Mouse (Mus musculus): ENCODE measurements at regions not wholly inside any gene's neighbourhood (a gene's known extent, or its start where the extent isn't known, plus 50 kb on each side); places are given as distances from the start of the nearest gene placed in this dataset.
A peak's percentile ranks its signal among the peaks of the same experiment; 100 is the strongest.

DNA sequence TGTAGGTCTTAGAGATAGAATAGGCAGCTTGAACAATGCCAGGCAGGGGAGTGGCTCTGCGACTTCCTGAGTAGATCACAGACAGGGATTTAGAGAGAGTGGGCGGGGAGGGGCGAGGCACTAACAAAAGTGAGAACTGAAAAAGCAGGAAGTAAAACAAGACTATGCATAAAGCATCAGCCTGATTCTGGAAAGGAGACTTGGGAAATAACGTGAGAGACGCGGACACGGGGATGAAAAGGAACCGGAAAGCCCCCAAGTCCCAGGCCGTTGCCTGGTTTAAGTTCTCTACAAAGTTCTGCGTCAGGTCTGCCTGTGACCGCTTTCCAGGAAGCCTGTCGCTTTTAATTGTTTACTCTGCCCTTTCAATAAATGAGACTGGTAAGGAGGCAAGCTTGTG is 86.3 kb downstream of the D16Ertd472e start:
- DNase-seq (ENCODE audit: low read depth in 1 of 2, low spot score in 2 of 2), result peak; percentile 68

DNA sequence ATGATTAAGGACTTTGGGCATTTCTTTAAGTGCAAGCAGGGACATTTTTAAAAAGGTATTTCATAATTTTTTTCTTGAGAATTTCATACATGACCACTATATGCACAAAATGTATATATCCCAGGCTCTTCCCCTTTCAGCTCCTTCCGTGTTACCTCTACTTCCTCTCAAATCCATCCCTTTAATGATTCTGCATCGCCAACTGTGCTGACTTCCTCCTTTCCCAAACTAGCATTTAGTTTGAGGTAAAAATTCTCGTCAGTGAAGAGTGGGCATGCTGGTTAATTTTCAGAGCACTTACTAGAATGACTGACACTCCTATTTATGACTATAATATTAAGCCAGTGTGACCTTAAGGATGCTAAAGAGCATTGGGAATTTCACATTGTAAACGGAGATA is 86.9 kb downstream of the D16Ertd472e start:
- DNase-seq (ENCODE audit: low read depth in 1 of 2, low spot score in 2 of 2), result no peak

DNA sequence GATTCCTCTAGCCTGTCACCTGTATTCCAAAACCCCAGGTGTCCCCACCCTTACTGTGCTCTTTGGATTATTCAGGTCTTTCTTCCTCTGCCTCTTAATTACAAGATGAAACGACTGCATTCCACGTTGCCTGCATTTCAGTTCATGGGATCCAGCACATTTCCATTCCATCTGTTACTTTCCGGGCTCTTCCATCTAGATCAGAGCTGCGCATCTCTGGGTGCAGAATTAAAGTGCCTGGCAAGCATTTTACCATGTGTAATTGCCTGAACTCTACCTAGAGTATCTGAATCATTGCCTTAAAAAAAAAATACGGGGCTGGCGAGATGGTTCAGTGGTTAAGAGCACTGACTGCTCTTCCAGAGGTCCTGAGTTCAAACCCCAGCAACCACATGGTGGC is 90.0 kb downstream of the D16Ertd472e start:
- DNase-seq (ENCODE audit: low read depth in 1 of 2, low spot score in 2 of 2), result no peak

GRCm38 (mm10) chr16:78484319-78484718 is 92.2 kb downstream of the D16Ertd472e start:
- no peak for DNase-seq (ENCODE audit: low read depth in 1 of 2, low spot score in 2 of 2)

DNA sequence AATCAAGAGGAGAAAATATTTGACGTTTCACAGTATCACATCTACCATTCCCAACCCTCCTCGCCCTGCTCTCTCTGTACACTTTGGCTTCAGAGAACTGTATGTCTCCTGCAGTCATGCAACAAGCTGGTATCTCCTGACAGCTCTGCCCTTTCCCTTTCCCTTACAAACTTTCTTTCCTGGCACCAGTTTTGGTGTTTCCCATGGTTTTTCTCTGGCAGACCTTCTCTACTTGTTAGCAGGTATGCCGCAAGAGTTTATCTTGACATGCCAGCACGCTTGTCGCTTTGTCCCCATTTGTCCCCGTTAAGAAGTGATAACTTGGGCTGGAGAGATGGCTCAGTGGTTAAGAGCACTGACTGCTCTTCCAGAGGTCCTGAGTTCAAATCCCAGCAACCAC is 94.9 kb downstream of the D16Ertd472e start:
- DNase-seq (ENCODE audit: low read depth in 1 of 2, low spot score in 2 of 2), result no peak

- no peak for DNase-seq (ENCODE audit: low read depth in 1 of 2, low spot score in 2 of 2)
These were observed 95.4 kb downstream of the D16Ertd472e start for GRCm38 (mm10) chr16:78481065-78481464.

DNA sequence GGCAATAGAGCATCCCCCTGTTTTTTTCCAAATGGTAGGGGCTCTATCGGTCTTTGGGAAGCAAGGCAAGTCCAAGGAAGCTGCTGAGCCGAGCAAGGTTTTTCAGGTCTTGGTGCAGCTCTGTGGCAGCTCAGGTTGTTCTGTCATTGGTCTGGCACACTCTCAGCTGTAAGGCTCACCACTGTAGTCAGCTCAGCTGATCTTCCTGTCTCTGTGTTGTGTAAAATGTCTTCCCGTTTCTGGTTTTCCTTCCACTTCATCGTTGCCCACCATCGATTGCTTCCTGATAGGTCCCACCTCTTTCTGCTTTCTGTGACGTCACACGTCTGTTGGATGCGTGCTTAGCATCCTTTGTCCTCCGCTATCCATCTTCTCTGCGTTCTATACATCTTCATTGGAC is 96.2 kb downstream of the D16Ertd472e start:
- DNase-seq (ENCODE audit: low read depth in 1 of 2, low spot score in 2 of 2), result no peak

- peak; percentile 33 to 46 for DNase-seq (ENCODE audit: low read depth in 1 of 2, low spot score in 2 of 2)
These were observed 96.5 kb upstream of the Btg3 start for GRCm38 (mm10) chr16:78473456-78473855.

GRCm38 (mm10) chr16:78459996-78460395 is 83.0 kb upstream of the Btg3 start:
- DNase-seq (ENCODE audit: low read depth in 1 of 2, low spot score in 2 of 2), result no peak

GRCm38 (mm10) chr16:78457731-78458151 is 80.7 kb upstream of the Btg3 start:
- no peak for DNase-seq (ENCODE audit: low read depth in 1 of 2, low spot score in 2 of 2)

GRCm38 (mm10) chr16:78456345-78456744 is 79.4 kb upstream of the Btg3 start:
- no peak for DNase-seq (ENCODE audit: low read depth in 1 of 2, low spot score in 2 of 2)

- DNase-seq (ENCODE audit: low read depth in 1 of 2, low spot score in 2 of 2), result no peak
These were observed 77.5 kb upstream of the Btg3 start for GRCm38 (mm10) chr16:78454509-78454908.

DNA sequence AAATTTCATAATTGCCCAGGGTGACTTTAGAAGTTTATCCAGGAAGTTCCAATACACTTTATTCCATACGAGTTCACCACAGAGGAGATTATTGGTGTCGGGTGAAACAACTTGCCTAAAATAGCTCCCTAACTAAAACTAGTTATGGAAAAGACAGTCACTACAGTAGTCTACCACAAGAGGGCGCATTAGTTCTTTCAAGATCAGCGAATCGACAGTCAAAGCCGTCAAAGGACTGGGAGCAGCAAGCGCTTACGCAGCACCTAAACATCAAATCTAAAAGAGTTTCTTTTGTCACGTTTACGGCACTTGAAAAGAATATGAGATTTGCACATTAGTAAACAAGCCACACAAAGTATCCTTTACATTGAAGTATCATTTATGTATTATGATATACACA is 75.3 kb upstream of the Btg3 start:
- peak in 1 of 2 experiments; percentile 5 for DNase-seq (ENCODE audit: low read depth in 1 of 2, low spot score in 2 of 2)

DNA sequence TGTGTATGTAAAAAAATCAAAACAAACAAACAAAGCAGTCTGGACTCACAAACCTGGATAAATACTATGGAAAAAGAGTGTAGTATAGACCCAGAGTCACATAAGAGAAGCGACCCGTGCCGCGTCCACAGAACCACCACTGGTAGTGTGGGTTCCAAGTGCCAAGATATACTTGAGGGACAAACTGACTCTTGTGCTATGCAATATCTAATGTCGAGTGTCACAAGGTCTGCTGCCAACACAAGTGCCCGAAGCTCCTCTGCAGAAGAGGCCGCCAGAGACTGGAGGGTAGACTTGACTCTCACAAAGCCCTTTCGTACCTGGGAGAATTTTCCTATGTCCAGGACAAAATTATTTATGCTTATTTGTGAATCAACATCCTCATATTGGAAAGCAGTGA is 74.8 kb upstream of the Btg3 start:
- no peak for DNase-seq (ENCODE audit: low read depth in 1 of 2, low spot score in 2 of 2)

- no peak for DNase-seq (ENCODE audit: low read depth in 1 of 2, low spot score in 2 of 2)
These were observed 74.3 kb upstream of the Btg3 start for GRCm38 (mm10) chr16:78451251-78451650.

DNA sequence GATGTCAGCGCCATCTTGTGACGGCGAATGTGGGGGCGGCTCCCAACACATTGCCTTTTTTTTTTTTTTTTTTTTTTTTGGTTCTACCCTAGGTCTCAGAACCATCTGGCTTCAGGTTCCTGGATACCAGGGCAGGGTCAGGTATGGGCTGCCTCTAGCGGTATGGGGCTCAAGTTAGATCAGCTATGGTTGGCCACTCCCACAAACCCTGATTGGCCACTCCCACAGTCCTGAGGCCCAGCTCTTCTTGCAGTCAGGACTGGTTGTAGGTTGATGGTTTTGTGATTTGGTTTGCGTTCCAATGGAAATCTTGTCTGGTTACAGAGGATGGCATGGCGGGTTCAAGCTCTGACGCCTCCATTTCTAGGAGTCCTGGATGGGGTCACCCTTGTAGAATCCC is 72.2 kb upstream of the Btg3 start:
- DNase-seq (ENCODE audit: low read depth in 1 of 2, low spot score in 2 of 2), result no peak

DNA sequence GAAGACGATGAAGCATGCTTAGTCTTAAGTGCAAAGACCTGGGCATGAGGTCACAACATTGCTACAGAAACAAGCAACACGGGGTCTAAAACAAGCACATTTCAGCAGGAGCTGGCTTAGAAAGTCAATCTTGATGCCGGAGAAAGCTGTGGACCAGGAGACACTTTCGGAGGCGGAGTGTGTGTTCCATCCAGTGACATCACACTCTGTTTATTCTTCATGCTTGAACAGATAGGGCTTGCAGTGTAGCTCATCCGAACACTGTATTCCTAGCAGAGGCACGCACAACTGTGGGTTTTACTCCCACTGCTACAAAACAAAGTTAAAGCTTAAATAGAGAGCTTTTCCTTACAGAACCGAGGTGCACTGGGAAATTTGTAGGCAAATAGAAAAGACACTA is 66.3 kb upstream of the Btg3 start:
- no peak for DNase-seq (ENCODE audit: low read depth in 1 of 2, low spot score in 2 of 2)

DNA sequence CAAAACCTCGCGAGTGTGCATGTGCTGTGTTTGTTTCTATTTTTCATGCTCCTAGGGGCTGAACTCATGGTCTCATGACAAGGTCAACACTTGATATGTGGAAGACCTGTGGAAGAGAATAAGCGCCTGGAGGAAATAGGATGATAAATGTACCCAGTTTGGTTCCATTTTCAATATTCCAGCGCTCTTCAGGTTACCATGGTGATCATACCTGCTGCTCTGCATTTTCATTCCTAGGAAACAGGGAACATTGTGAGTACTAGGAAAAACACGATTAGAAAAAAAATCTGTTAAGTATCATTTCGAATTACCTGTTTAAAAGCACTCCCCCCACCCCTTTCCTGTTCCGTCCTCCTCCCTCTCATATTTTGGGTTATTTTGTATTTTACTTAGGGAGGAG is 65.8 kb upstream of the Btg3 start:
- DNase-seq (ENCODE audit: low read depth in 1 of 2, low spot score in 2 of 2), result no peak

DNA sequence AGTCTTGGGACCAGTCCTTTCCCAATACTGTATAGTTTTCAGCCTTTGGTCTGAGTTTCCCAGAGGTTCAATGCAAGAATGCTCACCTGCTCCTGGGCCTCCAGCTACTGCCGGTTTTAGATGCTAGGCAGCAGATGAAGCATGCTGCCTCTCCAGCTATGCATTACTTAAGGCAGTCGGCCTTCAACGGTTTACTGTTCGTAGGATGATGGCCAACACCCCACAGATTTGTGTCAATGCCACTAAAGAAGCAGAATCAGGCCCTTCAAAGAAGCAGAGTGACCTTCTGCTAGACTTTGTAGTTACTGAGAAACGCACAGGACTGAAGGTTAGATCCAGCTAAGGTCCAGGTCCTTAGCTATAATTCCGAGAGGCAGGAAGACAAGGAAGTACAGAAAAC is 65.0 kb upstream of the Btg3 start:
- DNase-seq (ENCODE audit: low read depth in 1 of 2, low spot score in 2 of 2), result no peak

DNA sequence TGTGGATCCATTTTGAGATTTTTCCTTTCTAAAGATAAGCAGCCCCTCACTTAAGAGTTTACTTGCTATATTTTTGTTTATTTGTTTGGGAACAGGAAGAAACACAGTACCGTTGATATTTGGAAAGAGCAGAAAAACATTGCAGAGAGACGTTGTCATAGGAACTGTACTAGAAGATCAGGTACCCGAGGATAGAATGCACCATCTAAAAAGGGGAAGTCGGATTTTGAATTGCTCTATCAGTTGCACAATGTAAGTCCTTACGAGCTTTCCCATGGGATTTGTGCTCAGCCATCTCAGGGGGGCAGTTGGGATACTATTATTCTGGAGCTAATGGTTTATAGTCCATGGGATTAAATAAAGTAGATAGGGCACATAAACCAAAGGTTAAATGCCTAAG is 58.7 kb upstream of the Btg3 start:
- no peak for DNase-seq (ENCODE audit: low read depth in 1 of 2, low spot score in 2 of 2)

GRCm38 (mm10) chr16:78427470-78428041 is 50.6 kb upstream of the Btg3 start:
- no peak for DNase-seq (ENCODE audit: low read depth in 1 of 2, low spot score in 2 of 2)
